Mouse (Mus musculus): Measurements from ENCODE around the gene Crispld2. TPM values are rescaled to one million over a fixed set of nuclear protein-coding genes. Genes with fewer than 3 reads are reported as not detected.

Gene Crispld2
- polyA plus RNA-seq, 1 experiment from 2014 or later: 3.8 TPM

DNA sequence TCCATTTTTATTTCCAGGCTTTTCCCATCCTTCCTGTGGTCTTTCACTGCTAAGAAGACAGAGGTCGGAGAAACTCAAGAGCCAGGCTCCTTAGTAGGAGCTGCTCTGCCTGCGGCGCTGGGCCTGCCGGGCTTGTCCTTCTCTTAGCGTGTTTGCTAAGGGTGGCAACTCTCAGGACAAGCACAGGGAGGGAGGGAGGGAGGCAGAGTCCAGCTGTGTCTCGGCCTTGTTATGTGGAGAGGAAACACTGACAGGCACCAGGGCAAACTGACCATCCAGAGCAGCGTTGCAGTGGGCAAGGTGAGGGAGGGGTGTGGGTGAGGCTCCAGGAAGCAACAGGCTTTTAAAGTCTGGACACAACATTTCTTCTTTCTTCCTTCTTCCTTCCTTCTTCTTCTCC lies 97.3 kb downstream of the Crispld2 start:
- Histone ChIP-seq H3K9me3 (no peaks in the 10 kb centered on the region), H3K4me1 (replicated peaks) (no peaks in the 10 kb centered on the region), H3K4me3 (no peak overlapping the region), H3K27ac (no peak overlapping the region), H3K27me3 (ENCODE audit: insufficient read depth, poor library complexity, severe bottlenecking) (no peaks in the 10 kb centered on the region), H3K36me3 (peaks cover 91% of the 10 kb centered on the region)
- 85% methylated on average over 7 of the region's 7 CpGs for WGBS
- no peak for DNase-seq (ENCODE audit: low spot score)

DNA sequence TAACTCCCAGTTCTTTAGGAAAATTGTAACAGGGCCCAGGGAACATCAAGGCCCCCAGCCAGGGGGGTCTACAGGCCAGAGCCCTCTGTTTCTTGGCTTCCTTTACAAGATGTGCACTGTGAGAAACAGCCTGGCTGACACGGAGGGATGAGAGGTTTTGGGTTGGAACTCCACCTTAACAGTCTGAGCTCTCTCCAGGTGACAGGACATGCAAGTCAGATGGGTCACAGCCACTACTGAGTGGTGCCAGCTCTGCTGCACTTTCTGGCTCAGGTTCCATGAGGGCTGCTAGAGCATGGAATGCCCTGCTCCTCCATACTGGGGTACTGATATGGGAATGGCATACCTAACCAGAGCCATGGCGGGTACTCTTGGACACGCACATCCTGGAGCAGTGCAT lies 98.8 kb downstream of the Crispld2 start:
- H3K9me3 ChIP-seq: no peaks in the 10 kb centered on the region
- no peak for DNase-seq (ENCODE audit: low spot score)
- H3K27ac ChIP-seq: no peak overlapping the region
- no peaks in the 10 kb centered on the region for H3K27me3 ChIP-seq (ENCODE audit: insufficient read depth, poor library complexity, severe bottlenecking)
- no peak overlapping the region for H3K4me3 ChIP-seq
- peaks cover 80% of the 10 kb centered on the region for H3K36me3 ChIP-seq
- no peaks in the 10 kb centered on the region for H3K4me1 ChIP-seq (replicated peaks)
- 90% methylated on average over 3 of the region's 3 CpGs for WGBS

DNA sequence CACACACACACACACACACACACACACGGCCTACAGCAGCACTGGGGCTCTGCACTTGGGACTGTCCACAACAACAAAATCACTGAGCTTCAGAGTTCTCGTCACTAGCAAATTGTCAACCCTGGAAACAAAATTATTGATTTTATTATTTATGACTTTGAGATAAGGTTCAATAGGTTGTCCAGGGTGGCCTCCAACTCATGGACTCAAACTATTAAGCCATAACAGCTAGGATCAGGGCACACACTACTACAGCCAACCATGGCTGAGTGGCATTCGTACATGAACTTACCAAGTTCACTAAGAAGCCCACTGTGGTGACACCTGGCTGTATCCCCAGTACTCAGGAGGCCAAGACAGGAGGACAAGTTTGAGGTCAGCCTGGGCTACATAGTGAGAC lies 100.9 kb downstream of the Crispld2 start:
- WGBS: 90% methylated on average over 3 of the region's 3 CpGs

DNA sequence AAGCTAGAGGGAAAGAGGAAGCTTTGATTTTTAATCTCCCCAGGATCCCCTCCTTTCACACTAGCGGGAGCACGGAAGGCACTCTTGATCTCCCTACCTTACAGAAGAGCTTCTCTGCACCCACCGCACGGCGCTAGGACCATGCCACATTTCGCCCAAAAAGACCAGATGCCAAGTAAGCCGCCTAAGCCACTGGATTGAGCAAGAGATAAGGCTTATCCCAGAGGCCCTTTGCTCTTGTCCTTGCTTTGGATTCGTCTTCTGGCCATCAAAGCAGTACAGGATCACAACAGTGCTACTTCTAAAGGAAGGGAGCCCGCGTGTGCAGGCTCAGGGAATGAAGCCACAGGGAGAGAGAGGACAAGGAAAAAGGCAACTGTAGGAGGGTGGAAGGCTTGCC lies 102.6 kb downstream of the Crispld2 start:
- peaks cover 52% of the 10 kb centered on the region for H3K36me3 ChIP-seq

More for the DNA sequence above, 100.9 kb downstream of the Crispld2 start:
- H3K4me1 ChIP-seq (replicated peaks): 0 out of 2 replicates have a peak, but pooled peaks cover 8% of the 10 kb centered on the region
- no peak overlapping the region for H3K27ac ChIP-seq
- peaks cover 62% of the 10 kb centered on the region for H3K36me3 ChIP-seq
- no peaks in the 10 kb centered on the region for H3K27me3 ChIP-seq (ENCODE audit: insufficient read depth, poor library complexity, severe bottlenecking)
- H3K9me3 ChIP-seq: no peaks in the 10 kb centered on the region
- no peak overlapping the region for H3K4me3 ChIP-seq
- no peak for DNase-seq (ENCODE audit: low spot score)

DNA sequence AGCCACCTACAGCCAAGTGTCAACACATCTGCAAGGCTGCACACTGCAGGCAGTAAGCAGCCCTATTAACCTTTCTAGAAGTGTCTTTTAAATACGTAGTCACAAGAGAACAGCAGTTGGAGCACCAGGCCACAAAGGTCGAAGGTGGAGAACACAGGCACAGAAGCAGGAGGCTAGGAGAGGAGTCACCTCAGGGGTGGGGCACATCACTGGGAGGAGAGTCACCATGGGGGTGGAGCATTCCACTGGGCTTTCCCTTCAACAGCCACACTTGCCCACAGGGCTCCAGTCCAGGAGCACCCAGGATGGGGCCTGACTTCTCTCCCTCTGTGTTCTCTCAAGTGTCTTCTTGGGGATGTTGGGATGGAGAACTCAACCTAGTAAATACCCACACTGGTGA lies 104.2 kb downstream of the Crispld2 start:
- H3K9me3 ChIP-seq: no peaks in the 10 kb centered on the region
- H3K36me3 ChIP-seq: peaks cover 35% of the 10 kb centered on the region
- no peak for DNase-seq (ENCODE audit: low spot score)
- no peaks in the 10 kb centered on the region for H3K27me3 ChIP-seq (ENCODE audit: insufficient read depth, poor library complexity, severe bottlenecking)
- no peak overlapping the region for H3K4me3 ChIP-seq
- 78% methylated on average over 2 of the region's 2 CpGs for whole genome bisulfite sequencing
- no peak overlapping the region for H3K27ac ChIP-seq
- peaks cover 27% of the 10 kb centered on the region for H3K4me1 ChIP-seq (replicated peaks)

More for the DNA sequence above, 102.6 kb downstream of the Crispld2 start:
- 93% methylated on average over 10 of the region's 10 CpGs for WGBS
- no peak overlapping the region for H3K27ac ChIP-seq
- no peaks in the 10 kb centered on the region for H3K9me3 ChIP-seq
- H3K4me3 ChIP-seq: no peak overlapping the region
- peaks cover 13% of the 10 kb centered on the region for H3K4me1 ChIP-seq (replicated peaks)
- DNase-seq (ENCODE audit: low spot score): no peak
- H3K27me3 ChIP-seq (ENCODE audit: insufficient read depth, poor library complexity, severe bottlenecking): no peaks in the 10 kb centered on the region

DNA sequence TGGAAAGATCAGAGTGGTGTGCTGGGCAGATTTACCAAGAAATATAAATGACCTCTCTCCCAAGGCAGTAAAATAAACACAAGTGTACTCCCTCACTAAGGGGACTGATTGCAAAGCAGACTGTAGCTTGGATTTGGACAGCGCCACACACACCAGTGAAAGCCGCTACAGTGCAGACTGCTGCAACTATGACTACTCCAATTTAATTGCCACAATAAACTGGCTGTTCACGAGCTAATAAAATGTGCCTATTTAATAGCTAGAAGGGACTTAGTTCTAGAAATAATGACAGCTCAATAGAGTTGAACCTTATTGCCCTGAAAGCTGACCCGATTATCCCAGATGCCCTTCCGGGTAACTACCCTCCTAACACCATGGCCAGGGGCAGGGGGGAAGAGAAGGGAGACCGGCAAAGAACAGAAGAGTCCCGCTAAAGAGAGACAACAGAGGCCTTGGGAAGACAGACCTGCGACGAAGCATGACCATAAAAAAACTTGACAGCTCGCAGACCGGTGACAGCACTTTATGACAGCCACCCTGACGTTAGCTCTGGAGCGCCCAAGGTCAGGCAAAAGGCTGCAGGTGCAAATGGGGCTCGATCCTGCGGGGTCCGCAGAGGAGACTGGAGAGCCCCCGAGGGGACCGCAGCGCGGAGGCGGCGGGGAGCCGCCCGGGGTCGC lies 108.3 kb downstream of the Crispld2 start:
- no peaks in the 10 kb centered on the region for H3K27me3 ChIP-seq (ENCODE audit: insufficient read depth, poor library complexity, severe bottlenecking)
- H3K4me1 ChIP-seq (replicated peaks): peaks cover 44% of the 10 kb centered on the region
- no peaks in the 10 kb centered on the region for H3K9me3 ChIP-seq
- H3K4me3 ChIP-seq: peak overlapping the region; percentile 99
- peak overlapping the region; percentile 94 for H3K27ac ChIP-seq
- H3K36me3 ChIP-seq: peaks cover 3% of the 10 kb centered on the region; the same call in 1 of the 2 replicates
- WGBS: 8% methylated on average over 25 of the region's 25 CpGs
- no peak for DNase-seq (ENCODE audit: low spot score)

DNA sequence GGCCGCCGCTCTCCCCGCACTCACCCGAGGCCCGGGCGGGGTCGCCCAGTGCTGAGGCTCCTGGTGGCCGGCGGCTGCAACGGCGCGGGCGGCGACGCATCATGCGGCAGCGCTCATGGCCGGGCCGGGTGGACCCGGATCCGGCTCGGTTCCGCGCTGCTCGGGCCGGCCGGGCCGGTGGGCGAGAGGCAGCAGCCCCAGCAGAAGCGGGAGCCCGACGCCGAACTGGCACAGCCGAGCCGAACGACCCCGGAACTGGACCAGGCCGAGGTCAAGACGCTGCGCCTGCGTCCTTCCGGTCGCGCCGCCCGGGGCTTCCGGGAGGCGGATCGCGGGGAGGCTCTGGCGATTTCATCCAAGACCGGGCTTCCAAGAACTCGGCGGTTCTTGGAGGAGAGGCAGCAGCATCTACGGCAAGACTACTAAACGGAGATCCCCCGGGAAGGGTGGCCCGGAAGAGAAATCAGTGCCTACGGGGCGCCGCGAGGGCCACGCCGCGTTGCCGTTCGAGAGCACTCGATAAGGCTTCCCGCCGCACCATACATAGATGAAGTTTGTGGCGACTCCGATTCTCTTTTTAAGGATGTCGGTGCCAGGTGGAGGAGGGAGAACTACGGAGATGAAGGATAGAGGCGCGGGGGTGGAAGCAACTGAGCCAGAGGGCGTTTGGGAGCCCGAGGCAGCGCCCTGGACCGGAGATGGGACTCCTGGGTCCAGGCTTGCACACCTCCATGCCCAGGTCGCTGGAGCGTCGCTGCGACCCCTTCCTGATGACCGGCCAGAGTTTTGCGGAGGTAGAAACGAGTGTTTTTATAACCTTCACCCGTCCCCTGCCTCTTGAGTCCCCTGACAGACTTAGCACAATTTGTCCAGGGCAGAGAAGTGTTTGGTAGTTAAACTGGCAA lies 109.1 kb downstream of the Crispld2 start, which contains the start of gene Zdhhc7:
TSS of gene Zdhhc7 (minus strand) at position 415 of the 905 bp plus-strand sequence.
- Histone ChIP-seq H3K36me3 (peaks cover 8% of the 10 kb centered on the region; the same call in 1 of the 2 replicates), H3K27ac (peak within 1 kb of the TSS; percentile 94), H3K4me1 (replicated peaks) (peaks cover 44% of the 10 kb centered on the region), H3K27me3 (ENCODE audit: insufficient read depth, poor library complexity, severe bottlenecking) (no peaks in the 10 kb centered on the region), H3K4me3 (peak within 1 kb of the TSS; percentile 99), H3K9me3 (no peaks in the 10 kb centered on the region)
- WGBS: under 1% methylated on average over 88 of the region's 88 CpGs
- peak; percentile 81 for DNase-seq (ENCODE audit: low spot score)

Other genes with a start within 250 kb of the Crispld2 start
- 12.6 and 15.3 TPM in 2 replicates for gene Tldc1, start 214.0 kb upstream of the Crispld2 start, polyA plus RNA-seq (2016; fragmentation: Nextera tagmentation; extraction: Ambion mirVana)
- gene Cotl1, start 151.9 kb upstream of the Crispld2 start, polyA plus RNA-seq (2016; fragmentation: Nextera tagmentation; extraction: Ambion mirVana): 273 and 545 TPM in 2 replicates
- gene Klhl36, start 130.2 kb upstream of the Crispld2 start, polyA plus RNA-seq (2016; fragmentation: Nextera tagmentation; extraction: Ambion mirVana): 10.7 and 11.9 TPM in 2 replicates
- 182 and 219 TPM in 2 replicates for gene Usp10, start 82.1 kb upstream of the Crispld2 start, polyA plus RNA-seq (2016; fragmentation: Nextera tagmentation; extraction: Ambion mirVana)
- 1.7 and 3.2 TPM in 2 replicates for gene Gm20388, start 81.6 kb upstream of the Crispld2 start, polyA plus RNA-seq (2016; fragmentation: Nextera tagmentation; extraction: Ambion mirVana)
- gene Zdhhc7, start 109.0 kb downstream of the Crispld2 start, polyA plus RNA-seq (2016; fragmentation: Nextera tagmentation; extraction: Ambion mirVana): 34.1 and 38.7 TPM in 2 replicates
- 5.2 and 12.5 TPM in 2 replicates for gene 6430548M08Rik, start 121.7 kb downstream of the Crispld2 start, polyA plus RNA-seq (2016; fragmentation: Nextera tagmentation; extraction: Ambion mirVana)
- 0.95 and 4.1 TPM in 2 replicates for gene Fam92b, start 185.0 kb downstream of the Crispld2 start, polyA plus RNA-seq (2016; fragmentation: Nextera tagmentation; extraction: Ambion mirVana)
- 14.3 and 22.9 TPM in 2 replicates for gene Gse1, start 236.0 kb downstream of the Crispld2 start, polyA plus RNA-seq (2016; fragmentation: Nextera tagmentation; extraction: Ambion mirVana)